Mouse (Mus musculus): Measurements from ENCODE around the gene Myo1e. TPM values are rescaled to one million over a fixed set of nuclear protein-coding genes. Genes with fewer than 3 reads are reported as not detected.

The Myo1e gene
- polyA plus RNA-seq, 1 experiment from 2014 or later = 4.1 TPM

DNA sequence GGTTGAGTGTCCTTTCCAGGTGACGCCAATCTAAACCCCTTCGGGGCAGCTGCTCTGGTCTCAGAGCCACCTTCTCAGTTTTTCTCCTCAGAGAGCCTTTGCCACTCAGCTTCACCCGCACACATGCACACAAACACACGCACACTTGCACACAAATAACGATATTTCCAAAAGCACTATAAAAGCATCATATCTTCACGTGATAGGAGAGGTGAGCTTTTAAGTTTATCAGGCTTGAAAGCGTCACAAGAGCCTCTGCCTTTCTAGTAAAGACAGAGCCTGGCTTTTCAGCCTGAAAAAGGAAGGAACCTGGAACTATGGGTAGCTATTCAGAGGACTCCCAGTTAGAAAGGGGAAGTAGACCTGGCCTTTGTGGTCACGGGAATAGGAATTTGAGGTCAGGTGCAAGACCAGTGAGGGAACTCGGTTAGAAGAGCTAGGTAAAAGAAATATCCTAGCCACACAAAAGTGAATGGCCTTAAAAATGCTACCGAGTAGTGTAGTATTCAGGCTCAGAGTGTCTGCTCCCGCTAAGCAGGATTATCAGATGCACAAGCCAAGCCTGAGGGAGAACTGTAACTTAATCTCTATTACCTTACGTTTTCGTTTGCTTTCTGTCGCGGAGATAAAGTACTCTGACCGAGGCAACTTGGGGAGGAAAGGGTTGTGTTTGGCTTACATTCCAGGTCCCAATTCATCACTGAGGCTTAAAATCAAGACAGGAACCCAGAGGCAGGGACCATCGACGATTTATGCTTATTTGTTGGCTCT lies 178.0 kb downstream of the Myo1e start:
- ATAC-seq (no peak), DNase-seq (ENCODE audit: low spot score) (no peak)
- Histone ChIP-seq H3K9me3 (replicated peaks; ENCODE audit: control insufficient read depth, low read length) (no peaks in the 10 kb centered on the region), H3K4me3 (ENCODE audit: low read depth, low read length) (no peak overlapping the region), H3K27me3 (replicated peaks; ENCODE audit: control insufficient read depth, insufficient read depth, low read length) (no peaks in the 10 kb centered on the region), H3K4me2 (ENCODE audit: low read length) (no peak overlapping the region), H3K4me1 (ENCODE audit: control insufficient read depth, insufficient read depth, low read length) (no peaks in the 10 kb centered on the region), H3K9ac (ENCODE audit: low read length) (no peak overlapping the region), H3K36me3 (ENCODE audit: control insufficient read depth, insufficient read depth, low read length) (no peaks in the 10 kb centered on the region), H3K27ac (ENCODE audit: low read depth, low read length) (no peak overlapping the region)
- WGBS = 90% methylated on average over 18 of the region's 18 CpGs

DNA sequence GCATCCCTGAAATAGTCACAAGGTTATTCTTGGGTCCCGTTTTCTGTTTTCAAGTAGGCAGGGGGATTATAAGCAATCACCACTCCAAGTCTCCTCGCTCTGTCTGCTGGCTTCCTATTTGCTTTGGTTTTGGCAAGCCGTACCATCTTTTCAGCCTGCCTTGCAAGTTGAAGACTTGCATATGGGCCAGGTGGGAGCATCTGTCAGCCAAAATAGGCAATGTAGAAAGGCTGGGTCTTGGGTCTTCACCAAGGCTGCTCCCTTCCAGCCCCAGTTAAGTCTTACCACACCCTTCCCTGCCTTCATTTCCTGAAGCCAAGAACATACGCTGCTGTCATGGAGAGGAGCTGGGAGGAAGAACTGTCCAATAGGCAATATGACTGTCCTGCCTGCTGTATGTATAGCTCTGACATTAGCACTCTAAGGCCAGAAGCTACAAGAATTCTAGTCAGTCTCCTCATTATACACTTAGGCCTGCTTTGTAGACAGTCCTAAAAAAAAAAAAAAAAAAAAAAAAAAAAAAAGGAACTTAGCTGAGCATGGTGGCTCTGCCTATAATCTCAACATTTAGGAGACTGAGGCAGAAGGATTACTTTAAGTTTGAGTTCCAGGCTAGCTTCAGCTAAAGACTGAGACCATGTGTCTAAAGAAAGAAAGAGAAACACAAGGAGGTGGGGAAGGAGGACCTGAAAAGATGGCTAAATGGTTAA lies 180.4 kb downstream of the Myo1e start:
- peak; percentile 7 for DNase-seq (ENCODE audit: low spot score)
- no peak for ATAC-seq

DNA sequence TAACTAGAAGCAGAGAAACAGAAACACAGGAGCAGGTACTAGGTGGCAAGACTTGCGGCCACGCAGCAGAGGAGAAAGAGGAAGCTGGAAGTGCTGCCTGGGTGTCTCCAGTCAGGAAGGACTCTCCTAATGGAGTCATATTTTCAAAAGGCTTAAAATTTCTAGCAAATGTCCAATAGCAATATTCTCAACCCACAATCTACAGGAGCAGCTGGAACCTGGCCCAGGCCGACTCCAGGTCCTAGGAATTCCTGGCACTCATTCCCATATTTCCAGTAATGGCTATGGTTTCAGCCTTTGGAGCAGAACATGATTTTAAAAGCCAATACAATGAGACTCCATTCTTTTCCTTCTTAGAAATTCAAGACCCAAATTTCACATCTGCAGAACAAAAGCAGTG lies 182.4 kb downstream of the Myo1e start:
- WGBS = 93% methylated on average over 3 of the region's 3 CpGs
- Histone ChIP-seq H3K27ac (ENCODE audit: low read depth, low read length) (no peak overlapping the region), H3K9me3 (replicated peaks; ENCODE audit: control insufficient read depth, low read length) (no peaks in the 10 kb centered on the region), H3K27me3 (replicated peaks; ENCODE audit: control insufficient read depth, insufficient read depth, low read length) (no peaks in the 10 kb centered on the region), H3K4me1 (ENCODE audit: control insufficient read depth, insufficient read depth, low read length) (no peaks in the 10 kb centered on the region), H3K4me3 (ENCODE audit: low read depth, low read length) (no peak overlapping the region), H3K36me3 (ENCODE audit: control insufficient read depth, insufficient read depth, low read length) (no peaks in the 10 kb centered on the region), H3K4me2 (ENCODE audit: low read length) (no peak overlapping the region), H3K9ac (ENCODE audit: low read length) (no peak overlapping the region)
- ATAC-seq (no peak), DNase-seq (ENCODE audit: low spot score) (no peak)

More for the DNA sequence above, 180.4 kb downstream of the Myo1e start:
- Histone ChIP-seq H3K9me3 (replicated peaks; ENCODE audit: control insufficient read depth, low read length) (no peaks in the 10 kb centered on the region), H3K4me3 (ENCODE audit: low read depth, low read length) (no peak overlapping the region), H3K27me3 (replicated peaks; ENCODE audit: control insufficient read depth, insufficient read depth, low read length) (no peaks in the 10 kb centered on the region), H3K27ac (ENCODE audit: low read depth, low read length) (no peak overlapping the region), H3K4me2 (ENCODE audit: low read length) (no peak overlapping the region), H3K36me3 (ENCODE audit: control insufficient read depth, insufficient read depth, low read length) (no peaks in the 10 kb centered on the region), H3K4me1 (ENCODE audit: control insufficient read depth, insufficient read depth, low read length) (no peaks in the 10 kb centered on the region), H3K9ac (ENCODE audit: low read length) (no peak overlapping the region)
- WGBS = 90% methylated on average over 4 of the region's 4 CpGs

DNA sequence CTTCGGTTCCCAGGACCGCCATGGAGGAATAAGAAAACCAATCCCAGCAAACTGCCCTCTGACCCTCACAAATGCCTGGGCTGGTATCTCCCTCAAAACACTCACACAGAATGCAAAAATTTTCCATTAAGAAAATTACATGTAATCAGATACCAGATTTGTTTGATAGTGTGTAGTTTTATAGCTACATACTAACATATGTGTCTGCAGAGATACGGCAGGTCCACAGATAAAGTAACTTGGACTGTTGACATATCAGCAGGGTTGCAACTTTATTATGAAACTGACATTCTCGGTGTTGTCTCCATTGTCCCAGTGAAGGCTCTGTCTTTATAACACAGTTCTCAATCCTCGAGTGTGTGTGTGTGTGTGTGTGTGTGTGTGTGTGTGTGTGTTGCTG lies 183.9 kb downstream of the Myo1e start:
- DNase-seq (ENCODE audit: low spot score) = no peak
- Histone ChIP-seq H3K4me3 (ENCODE audit: low read depth, low read length) (no peak overlapping the region), H3K27ac (ENCODE audit: low read depth, low read length) (no peak overlapping the region), H3K4me1 (ENCODE audit: control insufficient read depth, insufficient read depth, low read length) (no peaks in the 10 kb centered on the region), H3K4me2 (ENCODE audit: low read length) (no peak overlapping the region), H3K9me3 (replicated peaks; ENCODE audit: control insufficient read depth, low read length) (no peaks in the 10 kb centered on the region), H3K27me3 (replicated peaks; ENCODE audit: control insufficient read depth, insufficient read depth, low read length) (no peaks in the 10 kb centered on the region), H3K36me3 (ENCODE audit: control insufficient read depth, insufficient read depth, low read length) (no peaks in the 10 kb centered on the region), H3K9ac (ENCODE audit: low read length) (no peak overlapping the region)
- ATAC-seq = no peak
- 88% methylated on average over 5 of the region's 5 CpGs for WGBS

DNA sequence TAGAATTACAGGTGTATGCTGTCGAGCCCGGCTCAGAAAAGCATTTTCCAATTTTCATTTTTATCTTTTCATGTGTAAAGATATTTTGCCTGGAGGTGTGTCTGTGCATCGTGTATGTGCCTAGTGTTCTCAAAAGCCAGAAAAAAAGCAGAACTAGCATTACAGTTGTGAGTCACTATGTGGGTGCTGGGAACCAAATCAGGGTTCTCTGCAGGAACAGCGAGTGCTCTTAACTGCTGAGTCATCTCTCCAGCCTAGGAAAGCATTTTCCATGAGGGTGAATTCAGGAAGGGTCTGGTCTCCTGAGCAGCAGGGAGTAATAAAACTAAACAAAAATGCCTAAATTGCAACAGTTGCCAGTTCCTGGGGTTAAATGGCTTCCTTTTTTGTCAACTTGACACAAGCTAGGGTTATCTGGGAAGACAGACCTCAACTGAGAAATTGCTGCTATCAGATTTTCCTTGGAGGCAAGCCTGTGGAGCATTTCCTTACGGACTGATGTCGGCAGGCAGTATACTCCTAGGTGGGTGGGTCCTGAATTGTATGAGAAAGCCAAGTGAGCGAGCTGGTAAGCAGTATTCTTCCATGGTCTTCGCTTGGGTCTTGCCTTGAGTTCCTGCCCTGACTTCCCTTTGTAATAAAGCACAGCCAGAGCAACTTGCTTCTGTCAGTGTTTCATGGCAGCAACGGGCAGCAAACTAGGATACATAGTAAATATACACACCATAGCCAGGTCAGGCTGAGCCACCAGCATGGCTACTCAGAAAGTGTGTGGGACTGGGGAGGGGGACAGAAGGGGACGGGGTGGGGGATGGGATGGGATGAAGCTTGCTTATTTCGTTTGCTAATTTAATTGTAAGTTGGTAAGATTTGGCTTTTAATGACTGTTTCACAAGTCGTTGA lies 184.8 kb downstream of the Myo1e start:
- H3K27me3 ChIP-seq (replicated peaks; ENCODE audit: control insufficient read depth, insufficient read depth, low read length) = no peaks in the 10 kb centered on the region
- H3K9me3 ChIP-seq (replicated peaks; ENCODE audit: control insufficient read depth, low read length) = no peaks in the 10 kb centered on the region
- H3K4me3 ChIP-seq (ENCODE audit: low read depth, low read length) = no peak overlapping the region
- no peaks in the 10 kb centered on the region for H3K36me3 ChIP-seq (ENCODE audit: control insufficient read depth, insufficient read depth, low read length)
- no peak overlapping the region for H3K9ac ChIP-seq (ENCODE audit: low read length)
- WGBS = 77% methylated on average over 12 of the region's 12 CpGs
- no peaks in the 10 kb centered on the region for H3K4me1 ChIP-seq (ENCODE audit: control insufficient read depth, insufficient read depth, low read length)
- no peak overlapping the region for H3K27ac ChIP-seq (ENCODE audit: low read depth, low read length)
- DNase-seq (ENCODE audit: low spot score) = no peak
- H3K4me2 ChIP-seq (ENCODE audit: low read length) = no peak overlapping the region
- 0 out of 2 replicates have a peak, but pooled peaks have one; percentile 4 for ATAC-seq

DNA sequence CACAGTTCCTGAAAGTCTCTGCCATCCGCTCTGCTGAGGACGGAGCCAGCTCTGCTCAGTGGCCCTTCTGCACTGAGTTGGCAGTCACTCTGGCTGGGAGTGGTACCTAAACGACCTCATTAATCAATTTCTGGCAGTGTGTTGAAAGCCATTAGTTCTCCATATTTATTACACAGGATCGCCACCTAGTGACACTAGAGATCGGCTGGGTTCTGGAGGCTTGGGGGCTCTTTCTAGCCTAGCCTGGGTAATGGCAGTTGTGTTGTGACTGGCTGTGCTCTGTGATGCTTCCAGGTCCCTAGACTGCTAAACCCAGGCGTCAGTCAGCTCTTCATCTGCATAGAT lies 185.4 kb downstream of the Myo1e start:
- Histone ChIP-seq H3K9ac (ENCODE audit: low read length) (no peak overlapping the region), H3K9me3 (replicated peaks; ENCODE audit: control insufficient read depth, low read length) (no peaks in the 10 kb centered on the region), H3K36me3 (ENCODE audit: control insufficient read depth, insufficient read depth, low read length) (no peaks in the 10 kb centered on the region), H3K4me3 (ENCODE audit: low read depth, low read length) (no peak overlapping the region), H3K4me2 (ENCODE audit: low read length) (no peak overlapping the region), H3K4me1 (ENCODE audit: control insufficient read depth, insufficient read depth, low read length) (no peaks in the 10 kb centered on the region), H3K27me3 (replicated peaks; ENCODE audit: control insufficient read depth, insufficient read depth, low read length) (no peaks in the 10 kb centered on the region), H3K27ac (ENCODE audit: low read depth, low read length) (no peak overlapping the region)
- WGBS = 15% methylated on average over 6 of the region's 6 CpGs
- ATAC-seq (peak; percentile 78), DNase-seq (ENCODE audit: low spot score) (peak; percentile 91)

DNA sequence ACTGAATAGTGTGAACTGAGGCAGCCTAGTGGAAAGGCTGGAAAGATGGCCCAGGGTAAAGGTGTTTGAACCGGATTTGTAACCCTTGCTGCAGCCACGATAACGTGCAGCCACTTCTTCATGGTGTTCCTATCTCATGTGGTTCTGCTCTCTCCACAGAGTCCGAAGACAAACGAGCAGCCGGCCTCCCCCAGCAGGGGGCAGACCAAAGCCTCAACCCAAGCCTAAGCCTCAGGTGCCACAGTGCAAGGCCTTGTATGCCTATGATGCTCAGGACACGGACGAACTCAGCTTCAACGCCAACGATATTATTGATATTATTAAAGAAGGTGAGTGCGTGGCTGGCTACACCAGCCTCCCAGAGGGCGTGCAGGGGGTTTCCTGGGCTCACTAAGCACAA lies 188.5 kb downstream of the Myo1e start:
- no peak for DNase-seq (ENCODE audit: low spot score)
- H3K27ac ChIP-seq (ENCODE audit: low read depth, low read length) = no peak overlapping the region
- no peaks in the 10 kb centered on the region for H3K27me3 ChIP-seq (replicated peaks; ENCODE audit: control insufficient read depth, insufficient read depth, low read length)
- 85% methylated on average over 12 of the region's 12 CpGs for WGBS
- no peaks in the 10 kb centered on the region for H3K9me3 ChIP-seq (replicated peaks; ENCODE audit: control insufficient read depth, low read length)
- no peak for ATAC-seq
- no peak overlapping the region for H3K4me2 ChIP-seq (ENCODE audit: low read length)
- H3K36me3 ChIP-seq (ENCODE audit: control insufficient read depth, insufficient read depth, low read length) = no peaks in the 10 kb centered on the region
- no peaks in the 10 kb centered on the region for H3K4me1 ChIP-seq (ENCODE audit: control insufficient read depth, insufficient read depth, low read length)
- H3K4me3 ChIP-seq (ENCODE audit: low read depth, low read length) = no peak overlapping the region
- H3K9ac ChIP-seq (ENCODE audit: low read length) = no peak overlapping the region

DNA sequence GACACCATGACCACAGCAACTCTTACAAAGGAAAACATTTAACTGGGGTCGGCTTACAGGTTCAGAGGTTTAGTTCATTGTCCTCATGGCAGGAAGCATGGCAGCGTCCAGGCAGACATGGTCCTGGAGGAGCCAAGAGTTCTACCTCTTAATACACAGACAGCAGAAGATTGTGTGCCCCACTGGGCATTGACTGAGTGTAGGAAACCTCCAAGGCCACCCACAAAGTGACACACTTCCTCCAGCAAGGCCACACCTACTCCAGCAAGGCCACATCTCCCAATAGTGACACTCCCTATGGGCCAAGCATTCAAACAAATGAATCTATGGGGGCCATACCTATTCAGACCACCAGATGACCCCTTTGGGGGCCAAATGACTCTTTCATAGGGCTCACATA lies 188.9 kb downstream of the Myo1e start:
- Histone ChIP-seq H3K4me1 (ENCODE audit: control insufficient read depth, insufficient read depth, low read length) (no peaks in the 10 kb centered on the region), H3K4me3 (ENCODE audit: low read depth, low read length) (no peak overlapping the region), H3K27ac (ENCODE audit: low read depth, low read length) (no peak overlapping the region), H3K4me2 (ENCODE audit: low read length) (no peak overlapping the region), H3K9me3 (replicated peaks; ENCODE audit: control insufficient read depth, low read length) (no peaks in the 10 kb centered on the region), H3K36me3 (ENCODE audit: control insufficient read depth, insufficient read depth, low read length) (no peaks in the 10 kb centered on the region), H3K9ac (ENCODE audit: low read length) (no peak overlapping the region), H3K27me3 (replicated peaks; ENCODE audit: control insufficient read depth, insufficient read depth, low read length) (no peaks in the 10 kb centered on the region)
- WGBS = 95% methylated on average over 2 of the region's 2 CpGs
- DNase-seq (ENCODE audit: low spot score) = no peak
- ATAC-seq = no peak
